9 mouse cellular contexts compared by ENCODE assay signal in the genomic region with DNA sequence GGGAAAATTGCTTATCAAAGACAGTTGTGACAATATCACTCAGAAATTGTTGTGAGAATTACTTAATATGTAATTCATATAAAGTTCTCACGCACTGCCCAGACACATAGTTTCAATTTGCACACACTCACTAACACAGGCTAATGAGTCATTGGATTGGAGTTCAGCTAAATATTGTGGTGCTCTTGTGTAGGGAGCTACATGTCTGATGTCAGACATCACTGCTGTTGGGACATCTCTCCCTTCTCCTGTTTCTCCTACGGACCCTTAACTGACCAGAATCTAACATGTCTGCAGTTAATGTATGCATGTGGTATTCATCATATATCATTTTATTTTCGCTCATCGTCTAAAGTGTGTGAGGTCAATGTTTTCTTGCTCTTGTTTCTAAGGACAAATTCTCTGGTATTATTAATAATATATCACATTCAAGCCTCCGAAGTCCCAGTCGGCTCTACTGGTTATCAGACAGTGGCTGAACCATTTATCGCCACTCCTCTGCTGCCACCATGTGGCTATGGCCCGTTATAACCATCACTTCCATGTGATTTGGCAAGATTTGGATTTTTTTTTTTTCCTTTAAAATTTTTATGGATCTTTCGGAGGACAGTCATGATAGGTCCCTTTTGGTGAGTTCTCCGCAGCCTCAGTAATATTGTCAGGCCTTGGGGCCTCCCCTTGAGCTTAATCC. TPM values are rescaled to one million over a fixed set of nuclear protein-coding genes. Genes with fewer than 3 reads are reported as not detected.
A peak's percentile ranks its signal among the peaks of the same experiment; 100 is the strongest.
DNase-seq lines count a peak whose midpoint lies in the region; TF ChIP-seq lines count a peak whose summit lies in the region.
"Had no signal": no experiment of that assay in that cellular context is flagged by ENCODE, and none has a peak within 500 bp of the region (broad histone marks: within the 10 kb centered on the region; RNA-seq: fewer than 3 reads in every experiment).

No protein-coding gene starts in this region.

- peak; percentile 77 for TF ChIP-seq CTCF in gastrocnemius, adult 2 months (IDR thresholded peaks at IDR 0.05)

- H3K27me3 ChIP-seq in splenic B cell, adult 2 months (ENCODE audit: control insufficient read depth, insufficient read depth, low read length, poor library complexity, severe bottlenecking): no peaks in the 10 kb centered on the region
- H3K27me3 ChIP-seq: limb, embryonic 15.5 days had no signal

- no peaks in the 10 kb centered on the region for H3K36me3 ChIP-seq in splenic B cell, adult 2 months (ENCODE audit: control insufficient read depth, insufficient read depth, low read length, poor library complexity, severe bottlenecking)
- H3K36me3 ChIP-seq: limb, embryonic 15.5 days had no signal

- DNase-seq in gastrocnemius, adult 2 months: peak; percentile 38
- DNase-seq in gastrocnemius, postnatal 25 days: no peak
- peak; percentile 53 for DNase-seq in urinary bladder, postnatal 14 days (ENCODE audit: low spot score)
- DNase-seq in urinary bladder, postnatal 10 days (ENCODE audit: low spot score): no peak
- DNase-seq in embryo, embryonic 11 days: peak; percentile 56
- peak; percentile 30 to 78 for DNase-seq in kidney, postnatal 36 days
- DNase-seq in lung, postnatal 4 days: peak; percentile 35 to 62
- peak; percentile 33 for DNase-seq in splenic B cell, adult 2 months (ENCODE audit: low read depth, low spot score)

- H3K4me3 ChIP-seq in gastrocnemius, adult 2 months: no peak overlapping the region
- H3K4me3 ChIP-seq: limb, embryonic 15.5 days had no signal

- no peak overlapping the region for H3K27ac ChIP-seq in gastrocnemius, adult 2 months
- H3K27ac ChIP-seq: limb, embryonic 15.5 days had no signal

- intact Hi-C loops in gastrocnemius, adult 2 months (cut with DNase I): no loop called here

RNA-seq across cellular contexts. Expression of a gene that starts 12.3 kb away (rescaled TPM):
- total RNA-seq in gastrocnemius, adult 2 months (2021): not detected
- total RNA-seq in gastrocnemius, postnatal 25 days (2021): not detected

RNA-seq across cellular contexts. Expression of a gene that starts 20.5 kb away (rescaled TPM):
- 10 to 100 TPM in 1 of 2 experiments, 1 to 10 TPM in 1; 10.0 to 16.0 TPM for total RNA-seq in gastrocnemius, adult 2 months (2021)
- total RNA-seq in gastrocnemius, postnatal 25 days (2021): 10 to 100 TPM; 11.3 to 12.7 TPM

Comparison
In these comparisons a context has a peak if more than half of its experiments do, and no peak if none do; other contexts are left out.
1. DNase-seq: peak in gastrocnemius, adult 2 months (single experiment), urinary bladder, postnatal 14 days (single experiment), embryo, embryonic 11 days (single experiment), kidney, postnatal 36 days (2 of 2), lung, postnatal 4 days (2 of 2) and splenic B cell, adult 2 months (single experiment); none in gastrocnemius, postnatal 25 days (single experiment) and urinary bladder, postnatal 10 days (single experiment).